Mouse (Mus musculus) adipocyte (in vitro differentiated cells): ENCODE data around the gene Rab31.

Source experiments
- DNase-seq: peaks from one replicate; pipeline ENCODE4 v3.0.0-alpha.2; 2016; ENCODE audit warnings: low spot score

Gene Rab31

DNA sequence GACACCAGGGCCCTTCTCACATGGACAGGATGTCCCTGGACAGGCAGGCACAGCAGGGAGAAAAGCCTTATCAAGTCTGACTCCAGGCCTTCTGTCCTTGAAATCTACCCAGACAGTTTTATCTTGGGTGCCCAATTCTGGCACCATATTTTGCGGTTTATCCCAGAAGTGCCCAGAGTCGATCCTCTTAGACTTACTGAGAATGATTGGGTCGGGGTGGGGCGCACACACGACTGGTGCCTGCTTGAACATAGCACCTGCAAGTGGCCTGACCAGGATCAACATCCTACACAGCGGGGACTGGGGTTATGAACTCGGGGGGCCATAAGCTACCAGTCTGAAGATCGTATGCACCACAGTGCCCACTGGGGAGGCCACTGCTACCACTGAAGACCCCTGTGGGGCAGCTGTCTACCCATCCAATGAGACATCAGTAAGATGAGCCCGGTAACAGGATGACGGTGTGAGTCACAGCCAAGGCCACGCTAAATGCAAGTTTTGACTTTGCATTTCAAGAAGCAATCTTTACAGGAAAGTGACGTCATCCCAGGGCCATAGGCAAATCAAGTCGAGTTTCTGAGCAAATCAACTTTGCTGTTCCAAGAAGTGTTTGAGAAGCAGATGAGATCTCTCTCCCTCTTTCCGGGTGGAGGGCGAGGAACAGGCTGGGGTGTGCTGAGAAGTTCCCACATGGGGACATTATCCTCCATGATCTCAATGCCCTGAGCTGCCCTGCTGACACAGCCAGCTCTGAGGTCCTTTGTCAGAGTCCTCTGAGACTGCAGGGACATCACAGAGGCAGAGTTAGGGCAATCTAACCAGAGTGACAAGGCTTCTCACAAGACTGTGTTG is 32.5 kb downstream of the Rab31 start:
- no peak for DNase-seq

DNA sequence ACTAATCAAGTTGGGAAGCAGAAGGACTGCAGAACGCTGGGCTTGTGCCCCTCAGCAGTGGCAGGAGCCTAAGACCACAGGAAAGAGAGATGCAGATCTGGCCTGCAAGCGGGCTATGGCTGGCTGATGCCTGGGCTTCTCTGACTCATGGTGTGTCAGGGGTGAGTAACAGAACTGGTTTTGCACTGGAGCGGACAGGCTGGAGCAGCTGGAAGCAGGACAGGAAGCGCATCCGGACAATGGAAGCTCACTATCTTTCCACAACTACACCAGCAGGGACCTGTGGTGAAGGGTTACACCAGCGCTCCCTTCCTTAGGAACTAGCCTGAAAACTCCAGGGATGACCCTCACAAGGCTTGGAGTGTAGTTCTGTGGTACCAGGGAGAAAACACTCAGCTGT is 34.9 kb downstream of the Rab31 start:
- DNase-seq = peak; percentile 88

DNA sequence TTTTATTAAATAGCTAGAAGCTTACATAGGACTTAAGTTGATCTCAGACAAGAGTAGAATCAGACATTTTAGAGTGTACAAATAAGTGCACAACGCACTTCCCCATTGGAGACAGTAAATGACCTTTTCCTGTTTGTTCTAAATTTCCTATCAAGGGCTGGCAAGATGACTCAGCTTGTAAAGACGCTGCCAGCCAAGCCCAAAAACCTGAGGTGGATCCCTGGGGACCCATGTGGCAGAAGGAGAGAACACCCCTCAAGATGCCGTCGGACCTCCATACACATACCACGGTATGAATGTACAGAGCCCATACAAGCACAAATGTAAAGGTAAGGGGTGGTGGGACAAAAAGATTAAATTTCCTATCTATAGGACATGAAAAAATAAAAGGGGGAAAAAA is 35.4 kb downstream of the Rab31 start:
- peak; percentile 71 for DNase-seq

DNA sequence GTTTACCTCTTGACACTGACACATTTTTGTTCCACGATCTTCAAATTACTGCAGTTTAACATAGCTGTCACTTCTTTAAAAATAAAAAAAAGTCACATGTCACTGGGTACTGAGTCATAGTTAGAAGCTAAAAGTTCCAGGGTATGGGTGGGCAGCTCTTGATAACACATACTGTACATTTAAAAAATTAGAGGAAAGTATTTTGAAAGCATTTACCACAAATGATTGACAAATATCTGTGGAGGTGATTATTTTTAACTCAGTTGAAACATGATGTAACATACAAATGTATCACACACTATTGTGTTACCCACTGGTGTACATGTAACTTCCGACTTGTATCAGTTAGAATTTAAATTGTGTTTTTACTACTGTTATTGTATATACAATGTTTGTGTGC is 37.5 kb downstream of the Rab31 start:
- DNase-seq = no peak

DNA sequence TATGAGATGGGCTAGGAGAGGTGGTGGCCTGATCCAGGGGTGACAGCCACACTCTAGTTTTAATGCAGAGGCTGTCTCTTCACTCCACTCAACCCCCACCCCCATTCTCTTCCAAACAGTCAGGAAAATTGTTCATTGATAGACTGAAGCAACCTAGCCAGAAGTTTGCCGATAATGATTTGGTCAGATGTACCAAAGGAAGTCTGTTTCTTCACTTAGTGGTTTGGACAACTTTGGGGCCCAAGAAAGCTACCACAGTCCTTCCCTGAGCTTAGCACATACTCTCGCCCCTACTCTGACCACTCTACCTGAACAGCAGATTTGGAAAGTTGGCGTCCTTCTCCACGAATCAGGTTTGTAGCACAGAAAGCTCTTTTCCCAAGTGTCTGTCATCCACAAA is 39.9 kb downstream of the Rab31 start:
- no peak for DNase-seq

DNA sequence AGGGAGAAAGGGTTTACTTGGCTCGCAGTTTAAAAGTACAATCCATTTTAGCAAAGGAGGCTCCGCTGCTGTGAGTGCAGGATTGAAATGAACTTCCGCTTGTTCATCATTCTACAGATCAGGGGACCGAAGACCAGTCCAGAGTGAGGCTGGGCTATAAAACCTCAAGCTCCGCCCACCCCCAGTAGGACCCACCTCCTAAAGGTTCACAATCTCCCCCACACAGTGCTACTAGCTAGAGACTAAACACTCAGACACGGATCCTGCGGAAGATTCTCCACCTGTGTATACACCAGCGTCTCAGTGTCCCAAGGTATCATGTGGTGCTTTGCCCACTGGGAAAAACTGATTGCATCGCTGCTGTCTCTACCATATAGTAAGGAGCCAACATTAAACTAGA is 40.8 kb downstream of the Rab31 start:
- DNase-seq = no peak

DNA sequence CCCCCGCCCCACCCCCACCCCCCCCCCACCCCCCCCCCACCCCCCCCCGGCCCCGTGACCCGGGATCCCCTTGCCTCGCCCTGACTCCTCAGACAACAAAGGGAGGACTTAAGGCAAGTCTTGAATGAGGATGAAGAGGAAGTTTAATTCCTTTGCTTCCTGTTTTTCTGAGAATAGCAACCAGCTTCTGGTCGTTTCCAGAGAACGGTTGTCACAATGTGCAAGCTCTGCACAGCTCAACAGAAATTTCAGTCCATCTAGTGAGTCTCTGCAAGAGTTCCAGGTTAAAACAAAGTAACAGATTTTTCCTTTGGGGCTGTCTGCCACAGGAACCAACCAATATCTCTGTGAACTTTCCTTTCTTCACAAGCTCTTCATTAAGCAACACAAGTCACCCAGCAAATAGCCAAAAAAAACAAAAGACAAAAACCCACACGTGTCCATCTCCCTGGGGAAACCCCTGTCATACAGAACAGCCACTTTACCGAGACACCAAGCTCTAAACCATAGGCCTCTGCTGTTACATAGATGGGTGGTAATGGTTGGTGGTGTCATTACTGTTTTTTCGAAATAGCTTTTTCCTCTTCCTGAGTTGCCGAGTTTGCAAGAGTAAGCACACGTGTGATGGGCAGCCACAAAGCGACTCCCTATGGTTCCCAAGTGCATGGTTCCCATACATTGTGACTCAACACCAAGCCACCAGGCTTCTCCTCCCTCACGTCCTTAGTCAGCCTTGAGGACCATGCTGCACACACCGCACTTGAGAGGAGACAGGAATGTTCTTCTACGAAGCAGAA is 42.4 kb downstream of the Rab31 start:
- DNase-seq = peak; percentile 52

DNA sequence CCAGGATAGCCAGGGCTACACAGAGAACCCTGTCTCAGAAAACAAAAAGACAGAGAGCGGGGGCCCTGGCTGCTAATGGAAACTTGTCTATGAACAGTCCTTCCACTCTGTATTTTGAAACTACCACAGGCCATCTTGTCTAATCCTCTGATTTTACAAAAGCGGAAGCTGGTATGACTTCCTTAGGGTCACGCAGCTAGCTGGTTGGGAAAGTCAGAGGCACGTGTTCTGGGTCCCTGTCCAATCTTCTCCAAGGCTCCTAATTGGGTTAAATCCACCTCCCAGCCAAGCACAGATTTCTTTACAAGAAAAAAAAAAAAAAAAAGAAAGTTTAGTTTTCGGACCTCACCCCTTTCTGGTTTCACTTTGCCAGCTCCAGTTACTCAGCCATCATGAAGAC is 45.8 kb downstream of the Rab31 start:
- peak; percentile 35 for DNase-seq

DNA sequence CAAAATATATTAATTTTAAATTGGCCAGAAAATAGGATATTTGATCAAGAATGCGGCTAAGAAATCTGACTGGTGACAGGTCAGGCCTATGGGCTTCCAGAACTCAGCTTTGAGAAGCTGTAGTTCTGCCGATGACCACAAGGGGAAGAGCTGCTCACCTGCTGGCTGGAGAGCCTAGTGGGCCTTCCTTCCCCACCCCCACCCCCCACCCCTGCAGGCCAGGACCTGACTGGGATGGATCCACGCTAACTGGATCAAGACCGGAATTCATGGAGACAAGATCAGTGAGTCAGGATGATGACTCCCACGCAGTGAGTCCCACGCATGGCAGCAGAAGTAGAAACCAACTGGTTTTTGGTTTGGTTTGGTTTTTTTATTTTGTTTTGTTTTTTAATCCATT is 46.3 kb downstream of the Rab31 start:
- peak; percentile 58 for DNase-seq

DNA sequence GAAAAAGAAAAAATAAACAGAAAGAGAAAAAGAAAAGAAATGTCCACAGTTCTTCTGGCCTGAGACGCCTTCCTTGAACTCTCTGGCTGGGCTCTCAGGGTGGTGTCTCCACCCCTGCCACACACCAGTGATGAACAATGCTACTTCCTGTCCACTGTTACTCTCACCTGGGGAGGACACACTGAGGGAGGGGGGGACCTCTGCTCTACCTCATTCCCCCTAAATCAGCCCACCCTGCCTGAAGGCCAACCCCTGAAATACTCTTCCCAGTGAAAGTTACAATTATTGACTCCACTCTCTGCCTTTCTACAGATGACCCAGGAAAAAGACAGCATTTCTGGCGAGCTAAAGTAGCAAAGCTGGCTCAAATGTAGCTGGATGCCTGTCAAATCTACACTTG is 46.7 kb downstream of the Rab31 start:
- no peak for DNase-seq

DNA sequence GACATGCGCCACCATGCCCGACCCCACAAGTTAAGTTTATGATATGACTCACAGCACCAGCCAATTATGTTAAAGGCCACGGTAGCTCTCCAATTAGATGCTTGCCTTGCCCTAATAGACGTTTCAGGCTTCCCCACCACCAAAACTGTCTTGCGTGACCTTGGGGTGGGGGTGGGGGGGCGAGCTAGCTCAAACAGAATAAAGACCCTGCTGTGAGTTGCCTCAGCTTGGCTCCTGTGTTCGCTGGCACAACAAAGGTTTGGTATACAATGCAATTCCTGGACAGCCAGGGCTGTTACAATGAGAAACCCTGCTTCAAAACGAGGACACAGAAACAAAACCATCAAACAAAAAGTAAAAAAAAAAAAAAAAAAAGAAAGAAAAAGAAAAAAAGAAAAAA is 47.2 kb downstream of the Rab31 start:
- no peak for DNase-seq

DNA sequence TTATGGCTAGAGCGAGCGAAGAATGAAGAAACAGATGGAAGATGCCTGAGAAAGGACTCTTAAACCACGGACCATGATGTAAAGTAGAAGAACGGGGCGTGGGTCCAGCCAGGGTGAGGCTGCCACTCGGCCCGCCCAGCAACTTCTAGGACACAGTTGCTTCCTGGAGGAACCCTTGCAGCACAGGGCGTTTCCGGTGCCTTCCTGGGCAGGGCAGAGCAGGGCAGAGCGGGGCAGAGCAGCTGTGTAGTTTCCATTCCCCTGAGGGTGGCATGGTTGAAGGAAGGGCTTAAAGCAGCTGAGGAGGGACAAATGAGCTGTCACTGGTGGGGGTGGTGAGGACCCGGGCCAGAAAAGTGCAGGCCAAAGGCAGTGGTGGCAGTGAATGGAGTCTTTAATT is 48.3 kb downstream of the Rab31 start:
- no peak for DNase-seq

DNA sequence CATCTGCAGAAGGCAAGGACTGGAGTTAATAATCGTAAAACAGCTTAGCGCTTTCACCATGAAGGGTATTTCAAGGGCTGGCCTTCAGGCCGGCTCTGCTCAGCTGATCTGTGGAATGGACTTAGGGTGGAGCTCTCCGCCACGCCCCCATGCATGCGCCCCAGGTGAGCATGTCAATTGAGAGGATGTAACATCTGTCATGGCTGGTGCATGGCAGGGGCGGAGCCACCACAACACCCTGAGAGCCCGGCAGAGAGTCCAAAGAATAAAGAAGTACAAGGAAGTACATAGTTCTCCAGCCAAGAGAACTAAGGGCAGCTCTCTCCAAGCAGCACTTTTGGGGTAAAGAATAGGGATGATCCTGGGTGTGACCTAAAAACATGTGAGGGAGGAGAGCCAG is 48.9 kb downstream of the Rab31 start:
- DNase-seq = no peak

DNA sequence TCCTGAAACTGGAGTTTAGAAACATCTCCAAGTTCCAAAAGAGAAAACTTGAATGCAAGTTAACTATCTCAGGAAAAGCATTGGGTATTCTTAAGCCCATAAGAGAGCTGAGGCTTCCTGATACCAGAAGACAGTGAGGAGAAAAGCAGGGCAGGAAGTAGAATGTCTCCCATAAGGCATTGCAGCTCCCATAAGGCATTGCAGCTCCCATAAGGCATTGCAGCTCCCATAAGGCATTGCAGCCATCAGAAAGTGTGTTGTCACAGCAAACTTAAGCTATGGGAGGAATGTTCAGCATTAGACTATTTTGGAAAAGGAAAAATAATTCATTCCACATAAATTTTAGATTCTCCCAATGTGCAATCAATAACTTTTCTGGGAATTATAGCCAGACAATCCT is 51.2 kb downstream of the Rab31 start:
- peak; percentile 22 for DNase-seq

DNA sequence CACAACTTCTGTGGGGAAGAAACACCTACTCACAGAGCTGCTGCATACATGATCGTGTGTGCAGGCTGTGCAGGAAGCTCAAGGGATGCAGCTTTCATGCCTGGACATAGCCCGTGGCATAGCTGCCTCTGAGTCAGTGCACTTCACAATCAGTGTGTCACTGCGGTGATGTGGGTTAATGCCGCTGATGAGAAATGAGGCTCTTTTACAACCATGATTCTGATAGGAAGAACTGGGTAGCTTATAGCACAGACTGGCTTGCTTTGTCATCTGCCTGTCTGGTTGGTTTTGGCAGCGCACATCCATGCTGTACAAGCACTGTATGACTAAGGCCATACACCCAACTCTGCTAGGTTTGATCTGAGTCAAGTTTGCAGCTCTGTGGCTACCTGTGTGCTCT is 52.7 kb downstream of the Rab31 start:
- no peak for DNase-seq

DNA sequence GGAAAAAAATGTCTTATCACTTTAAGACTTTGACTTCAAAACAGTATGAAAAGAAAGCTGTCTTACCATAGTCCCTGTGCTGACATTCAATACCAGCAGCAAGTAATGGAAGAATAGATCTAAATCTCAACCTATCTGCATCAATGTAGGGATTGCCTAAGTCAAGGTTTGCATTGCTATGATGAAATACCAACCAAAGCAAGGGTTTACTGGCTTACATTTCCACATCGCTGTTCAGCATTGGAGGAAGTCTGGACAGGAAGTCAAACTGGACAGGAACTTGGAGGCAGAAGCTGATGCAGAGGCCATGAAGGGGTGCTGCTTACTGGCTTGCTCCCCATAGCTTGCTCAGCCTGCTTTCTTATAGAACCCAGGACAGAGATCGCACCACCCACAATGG is 54.0 kb downstream of the Rab31 start:
- DNase-seq = no peak

DNA sequence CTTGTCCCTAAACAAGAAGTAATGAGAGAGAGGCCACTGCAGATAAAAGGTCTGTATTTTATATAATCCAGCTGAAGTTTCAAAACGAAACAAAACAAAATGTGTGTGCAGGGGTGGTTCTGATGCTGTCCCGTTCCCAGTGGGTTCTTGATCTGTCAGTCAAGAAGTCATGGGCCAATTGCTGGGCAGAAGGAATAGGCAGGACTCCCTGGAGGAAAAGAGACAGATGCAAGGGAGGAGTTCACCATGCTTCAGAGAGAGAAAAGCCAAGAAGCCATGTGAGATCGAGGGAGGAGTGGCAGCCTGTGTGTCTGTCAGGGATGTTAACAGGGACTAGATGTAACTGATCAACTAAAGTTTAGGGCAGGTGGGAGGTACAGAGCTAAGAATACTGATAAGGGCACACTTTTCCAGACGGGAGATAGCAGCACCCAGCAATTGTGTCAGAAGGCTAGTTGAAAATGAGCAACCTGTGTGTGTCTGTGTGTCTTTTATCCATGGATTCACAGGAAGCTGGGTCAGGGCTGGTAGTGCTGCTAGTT is 54.8 kb downstream of the Rab31 start:
- DNase-seq = peak; percentile 91

DNA sequence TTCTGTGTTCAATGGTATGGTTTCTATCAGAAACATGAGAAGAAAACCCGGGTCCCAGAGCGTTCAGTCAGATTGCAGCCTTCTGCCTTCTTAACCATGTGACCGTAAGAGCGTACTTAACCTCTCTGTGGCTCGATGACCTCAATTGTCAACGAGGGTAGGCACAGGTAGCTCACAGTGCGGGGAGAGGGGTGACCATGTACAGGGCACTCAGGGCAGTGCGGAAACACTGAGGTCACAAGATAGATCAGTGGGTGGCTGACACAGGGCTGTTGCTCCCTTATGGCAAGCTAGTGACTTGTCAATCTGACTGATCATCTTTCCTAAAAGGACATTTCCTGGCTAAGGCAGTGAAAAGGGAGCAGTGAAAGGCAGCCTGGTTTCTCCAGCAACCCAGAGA is 58.5 kb downstream of the Rab31 start:
- no peak for DNase-seq

DNA sequence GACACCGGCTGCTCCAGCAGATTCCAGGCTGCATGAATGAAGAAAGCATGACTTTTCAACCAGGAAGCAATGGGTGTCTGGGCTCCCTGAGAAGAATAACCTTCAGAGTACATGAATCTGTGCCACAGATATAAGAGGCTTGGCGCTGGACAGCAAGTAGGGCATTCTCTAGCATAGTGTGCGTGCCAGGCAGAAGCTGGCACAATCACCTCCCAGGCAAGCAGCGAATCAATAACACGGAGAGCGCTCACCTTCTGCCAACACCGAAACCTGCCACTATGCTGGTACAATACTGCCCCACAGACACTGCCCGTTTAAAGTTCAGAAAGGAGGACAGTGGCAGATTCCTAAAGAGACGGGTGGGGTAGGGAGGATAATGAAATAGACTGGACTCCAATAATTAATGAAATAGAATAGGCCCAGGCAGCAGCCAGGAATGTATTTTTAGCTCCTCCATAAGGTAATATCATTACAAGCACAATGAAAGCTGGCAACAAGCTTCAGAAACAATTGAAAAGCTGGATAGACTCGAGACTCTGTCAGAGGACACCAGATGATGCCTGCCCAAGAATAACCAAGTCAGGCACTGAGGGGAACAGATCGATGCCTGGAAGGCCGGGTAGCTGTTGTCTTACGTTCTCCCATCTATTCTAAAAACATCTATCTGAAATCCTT is 59.6 kb downstream of the Rab31 start:
- DNase-seq = no peak

DNA sequence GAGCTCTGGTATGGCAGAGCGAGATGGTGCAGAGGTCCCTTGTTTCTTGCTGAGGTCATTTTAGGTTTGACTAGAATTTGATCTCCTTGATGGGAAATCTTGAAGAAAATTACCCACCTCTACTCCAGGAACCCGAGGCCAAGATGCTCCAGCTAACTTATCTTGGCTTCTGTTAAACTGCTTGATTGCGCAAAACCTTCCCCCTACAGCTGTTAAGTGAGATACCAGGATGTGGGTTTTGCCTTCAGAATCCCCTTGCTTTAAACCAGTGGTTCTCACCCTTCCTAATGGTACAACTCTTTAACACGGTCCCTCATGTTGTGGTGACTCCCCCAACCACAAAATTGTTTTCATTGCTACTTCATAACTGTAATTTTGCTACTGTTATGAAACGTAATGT is 60.8 kb downstream of the Rab31 start:
- DNase-seq = no peak

DNA sequence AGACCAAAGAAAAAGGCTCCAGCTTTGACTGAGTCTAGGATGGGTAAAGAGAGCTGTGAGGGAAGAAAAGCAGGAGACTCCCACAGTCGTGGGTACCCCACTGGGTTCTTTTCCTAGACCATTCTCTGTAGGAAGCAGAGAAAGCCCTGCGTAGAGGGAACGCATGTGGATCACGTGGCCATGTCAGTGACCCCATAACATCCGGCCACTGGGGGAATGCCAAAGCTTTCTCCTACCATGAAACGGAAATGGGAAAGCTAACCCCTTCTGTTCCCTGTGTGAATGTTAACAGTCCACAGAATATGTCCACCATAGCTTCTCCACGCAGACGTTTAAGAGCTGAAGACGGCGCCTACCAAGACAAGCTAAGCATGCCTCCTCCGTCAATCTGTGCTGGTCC is 62.0 kb downstream of the Rab31 start:
- DNase-seq = no peak

DNA sequence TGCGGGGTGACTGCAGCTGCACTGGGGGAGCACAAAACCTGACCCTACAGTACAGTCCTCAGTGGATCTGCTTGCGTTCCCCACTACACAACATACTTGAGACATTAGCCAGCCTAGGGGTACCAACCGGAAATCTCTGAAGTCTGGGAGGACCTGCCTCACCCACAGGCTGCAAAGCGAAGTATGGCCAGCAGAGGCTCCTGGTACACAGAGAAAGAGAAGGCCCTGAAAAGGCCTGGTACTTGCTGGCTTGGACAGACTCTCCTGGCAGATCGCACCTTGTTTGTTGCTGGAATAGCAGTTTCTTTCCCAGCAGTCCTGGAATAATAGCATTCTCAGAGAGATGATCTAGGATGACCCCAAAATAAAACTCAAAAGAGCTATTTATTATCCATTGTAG is 66.3 kb downstream of the Rab31 start:
- peak; percentile 78 for DNase-seq
